Mouse (Mus musculus) intestine, embryonic 16.5 days (tissue): ENCODE measurements around the gene Cysrt1. TPM values are rescaled to one million over a fixed set of nuclear protein-coding genes. Genes with fewer than 3 reads are reported as not detected.
A peak's percentile ranks its signal among the peaks of the same experiment; 100 is the strongest.

Experiments
- ATAC-seq: fragments of 200-750 bp; cut with Nextera tagmentation; 2 replicates; pipeline ENCODE4 v1.8.0; 2017; ENCODE audit warnings: moderate TSS enrichment, moderate library complexity
- H3K27ac ChIP-seq: fragments of 300-500 bp; sonication (generic); 2 replicates; pipeline ENCODE4 v1.5.1; 2014; ENCODE audit warnings: mild to moderate bottlenecking, low read length
- H3K27me3 ChIP-seq: fragments of 300-500 bp; sonication (generic); replicated peaks from 2 replicates; pipeline ENCODE4 v1.6.1; 2014; ENCODE audit warnings: low read length, control low read depth, mixed read lengths; ENCODE audit not compliant: control insufficient read depth, insufficient read depth
- H3K36me3 ChIP-seq: fragments of 300-500 bp; sonication (generic); 2 replicates; pipeline ENCODE4 v1.6.1; 2014; ENCODE audit warnings: low read length, control low read depth; ENCODE audit not compliant: control insufficient read depth, insufficient read depth
- H3K4me1 ChIP-seq: fragments of 300-500 bp; sonication (generic); 2 replicates; pipeline ENCODE4 v1.6.1; 2014; ENCODE audit warnings: low read length, control low read depth, mixed read lengths; ENCODE audit not compliant: control insufficient read depth, insufficient read depth
- H3K4me2 ChIP-seq: fragments of 300-500 bp; sonication (generic); 2 replicates; pipeline ENCODE4 v1.6.1; 2014; ENCODE audit warnings: low read depth, low read length, control low read depth
- H3K4me3 ChIP-seq: fragments of 300-500 bp; sonication (generic); 2 replicates; pipeline ENCODE4 v1.5.1; 2014; ENCODE audit warnings: mild to moderate bottlenecking, low read length
- H3K9ac ChIP-seq: fragments of 300-500 bp; sonication (generic); 2 replicates; pipeline ENCODE4 v1.6.1; 2014; ENCODE audit warnings: low read depth, low read length
- H3K9me3 ChIP-seq: fragments of 300-500 bp; sonication (generic); 2 replicates; pipeline ENCODE4 v1.6.1; 2016; ENCODE audit warnings: low read length, control low read depth; ENCODE audit not compliant: control insufficient read depth
- WGBS: fragments of 180-500 bp; shearing (Covaris S2); extraction: QIAGEN DNeasy Blood & Tissue Kit; methylation state at CpG from one replicate; pipeline ENCODE4 v1.1.7; 2014; 5-methylcytosine and 5-hydroxymethylcytosine counted together
- polyA plus RNA-seq: library from polyadenylated mRNA; unstranded; fragments of >200 nt; fragmentation: Nextera tagmentation; extraction: Ambion mirVana; gene quantifications from 2 replicates; pipeline ENCODE4 v1.2.1, GENCODE M21; 2015

The Cysrt1 gene
- polyA plus RNA-seq, 1 experiment from 2014 or later, result 3.3 TPM

- Histone ChIP-seq H3K9ac (peak overlapping the region; percentile 68), H3K27me3 (no peaks in the 10 kb centered on the region), H3K4me1 (peaks cover 31% of the 10 kb centered on the region), H3K9me3 (no peaks in the 10 kb centered on the region), H3K27ac (peak overlapping the region; percentile 84; the same call in 1 of the 2 replicates), H3K4me3 (peak overlapping the region; percentile 54), H3K4me2 (peak overlapping the region; percentile 76), H3K36me3 (no peaks in the 10 kb centered on the region)
- ATAC-seq, result no peak
- 77% methylated on average over 5 of the region's 5 CpGs for WGBS
Observed at GRCm38 (mm10) chr2:25194006-25194405, 48.2 kb downstream of the Cysrt1 start.

- Histone ChIP-seq H3K36me3 (no peaks in the 10 kb centered on the region), H3K4me1 (peaks cover 28% of the 10 kb centered on the region), H3K4me3 (peak overlapping the region; percentile 29), H3K4me2 (peak overlapping the region; percentile 76), H3K9ac (peak overlapping the region; percentile 68; the same call in 1 of the 2 replicates), H3K27me3 (no peaks in the 10 kb centered on the region), H3K27ac (peak overlapping the region; percentile 84), H3K9me3 (no peaks in the 10 kb centered on the region)
- 2% methylated on average over 6 of the region's 6 CpGs for WGBS
- ATAC-seq, result peak; percentile 75
Observed at GRCm38 (mm10) chr2:25193330-25193770, 48.9 kb downstream of the Cysrt1 start.

Other genes with a start within 250 kb of the Cysrt1 start
- gene Nsmf, start 188.1 kb downstream of the Cysrt1 start, polyA plus RNA-seq, result 39.1 and 45.5 TPM in 2 replicates
- 14.3 and 16.7 TPM in 2 replicates for gene Entpd8, start 162.1 kb downstream of the Cysrt1 start, polyA plus RNA-seq
- gene Noxa1, start 147.3 kb downstream of the Cysrt1 start, polyA plus RNA-seq, result 6.5 and 7.9 TPM in 2 replicates
- gene Nrarp, start 61.7 kb downstream of the Cysrt1 start, polyA plus RNA-seq, result 11.0 and 14.4 TPM in 2 replicates
- gene Tor4a, start 45.6 kb downstream of the Cysrt1 start, polyA plus RNA-seq, result 23.0 and 23.4 TPM in 2 replicates
- 99.9 and 102 TPM in 2 replicates for gene Nelfb, start 31.0 kb downstream of the Cysrt1 start, polyA plus RNA-seq
- not detected in 2 replicates for gene Stpg3, start 27.8 kb downstream of the Cysrt1 start, polyA plus RNA-seq
- gene Fam166a, start 23.7 kb downstream of the Cysrt1 start, polyA plus RNA-seq, result 0.12 and 0.62 TPM in 2 replicates
- gene Tubb4b, start 17.8 kb downstream of the Cysrt1 start, polyA plus RNA-seq, result 635 and 699 TPM in 2 replicates
- gene Slc34a3, start 8.1 kb downstream of the Cysrt1 start, polyA plus RNA-seq, result 11.3 and 17.7 TPM in 2 replicates
- gene Rnf224, start 5.7 kb downstream of the Cysrt1 start, polyA plus RNA-seq, result 0.37 and 0.54 TPM in 2 replicates
- 25.6 and 36.4 TPM in 2 replicates for gene Rnf208, start 197 bp downstream of the Cysrt1 start, polyA plus RNA-seq
- gene AL732309.1, start 4.4 kb upstream of the Cysrt1 start, polyA plus RNA-seq, result 7.3 and 9.3 TPM in 2 replicates
- 22.3 and 23.1 TPM in 2 replicates for gene Tmem203, start 13.0 kb upstream of the Cysrt1 start, polyA plus RNA-seq
- gene Tprn, start 20.2 kb upstream of the Cysrt1 start, polyA plus RNA-seq, result 31.7 and 38.6 TPM in 2 replicates
- gene Ssna1, start 30.0 kb upstream of the Cysrt1 start, polyA plus RNA-seq, result 176 and 200 TPM in 2 replicates
- 91.4 and 97.3 TPM in 2 replicates for gene Anapc2, start 30.0 kb upstream of the Cysrt1 start, polyA plus RNA-seq
- gene Tmem210, start 45.7 kb upstream of the Cysrt1 start, polyA plus RNA-seq, result not detected in 2 replicates
- 1.9 and 2.5 TPM in 2 replicates for gene Lrrc26, start 47.5 kb upstream of the Cysrt1 start, polyA plus RNA-seq
- 1.7 and 2.1 TPM in 2 replicates for gene Grin1, start 76.7 kb upstream of the Cysrt1 start, polyA plus RNA-seq
- 36.7 and 43.2 TPM in 2 replicates for gene Man1b1, start 89.9 kb upstream of the Cysrt1 start, polyA plus RNA-seq
- 74.4 and 104 TPM in 2 replicates for gene Dpp7, start 113.9 kb upstream of the Cysrt1 start, polyA plus RNA-seq
- 196 and 259 TPM in 2 replicates for gene Uap1l1, start 123.2 kb upstream of the Cysrt1 start, polyA plus RNA-seq
- 56.7 and 66.4 TPM in 2 replicates for gene Sapcd2, start 129.9 kb upstream of the Cysrt1 start, polyA plus RNA-seq
- 23.7 and 27.4 TPM in 2 replicates for gene Entpd2, start 153.4 kb upstream of the Cysrt1 start, polyA plus RNA-seq
- gene Npdc1, start 156.9 kb upstream of the Cysrt1 start, polyA plus RNA-seq, result 48.9 and 51.1 TPM in 2 replicates
- gene Fut7, start 180.8 kb upstream of the Cysrt1 start, polyA plus RNA-seq, result 0.13 and 0.33 TPM in 2 replicates
- gene Abca2, start 186.3 kb upstream of the Cysrt1 start, polyA plus RNA-seq, result 2.1 and 2.8 TPM in 2 replicates
- gene Clic3, start 214.4 kb upstream of the Cysrt1 start, polyA plus RNA-seq, result 2.6 and 2.7 TPM in 2 replicates
- 31.5 and 37.4 TPM in 2 replicates for gene Paxx, start 218.6 kb upstream of the Cysrt1 start, polyA plus RNA-seq
- gene Ptgds, start 227.6 kb upstream of the Cysrt1 start, polyA plus RNA-seq, result 4.0 and 4.5 TPM in 2 replicates